Mouse (Mus musculus): ENCODE data around the gene Orai2. TPM values are rescaled to one million over a fixed set of nuclear protein-coding genes. Genes with fewer than 3 reads are reported as not detected.
A peak's percentile ranks its signal among the peaks of the same experiment; 100 is the strongest.
"Not testable (repeated sequence)": the region's sequence is repeated elsewhere in the genome, so short reads cannot be mapped to it uniquely, and the experiment has no call there.

Orai2 gene
- polyA plus RNA-seq, 1 experiment from 2014 or later: 12.0 TPM

- ATAC-seq (ENCODE audit: low read depth); H3K4me3 ChIP-seq (ENCODE audit: low read depth, low read length); H3K4me1 ChIP-seq (ENCODE audit: control insufficient read depth, insufficient read depth, low read length); H3K36me3 ChIP-seq (ENCODE audit: control insufficient read depth, insufficient read depth, low read length); H3K9me3 ChIP-seq (ENCODE audit: control insufficient read depth, low read length); H3K9ac ChIP-seq (ENCODE audit: low read depth, low read length); H3K27me3 ChIP-seq (replicated peaks; ENCODE audit: control insufficient read depth, insufficient read depth, low read length); H3K27ac ChIP-seq (replicated peaks; ENCODE audit: low read depth, low read length); H3K4me2 ChIP-seq (ENCODE audit: low read depth, low read length); DNase-seq (ENCODE audit: low spot score): not testable (repeated sequence)
- 90% methylated on average over 14 of the region's 14 CpGs for WGBS
These were observed 41.0 kb upstream of the Orai2 start for GRCm38 (mm10) chr5:136211341-136212102.

GRCm38 (mm10) chr5:136210549-136210948, 40.0 kb upstream of the Orai2 start:
- H3K27me3 ChIP-seq (replicated peaks; ENCODE audit: control insufficient read depth, insufficient read depth, low read length): no peaks in the 10 kb centered on the region
- no peak overlapping the region for H3K4me2 ChIP-seq (ENCODE audit: low read depth, low read length)
- no peak overlapping the region for H3K9ac ChIP-seq (ENCODE audit: low read depth, low read length)
- H3K4me1 ChIP-seq (ENCODE audit: control insufficient read depth, insufficient read depth, low read length): no peaks in the 10 kb centered on the region
- DNase-seq (ENCODE audit: low spot score) (no peak), ATAC-seq (ENCODE audit: low read depth) (no peak)
- H3K9me3 ChIP-seq (ENCODE audit: control insufficient read depth, low read length): 0 out of 2 replicates have a peak, but pooled peaks cover 3% of the 10 kb centered on the region
- H3K27ac ChIP-seq (replicated peaks; ENCODE audit: low read depth, low read length): no peak overlapping the region
- H3K4me3 ChIP-seq (ENCODE audit: low read depth, low read length): no peak overlapping the region
- H3K36me3 ChIP-seq (ENCODE audit: control insufficient read depth, insufficient read depth, low read length): no peaks in the 10 kb centered on the region
- WGBS: 68% methylated on average over 5 of the region's 5 CpGs

- peaks cover 5% of the 10 kb centered on the region; the same call in 1 of the 2 replicates for H3K4me1 ChIP-seq (ENCODE audit: control insufficient read depth, insufficient read depth, low read length)
- H3K4me3 ChIP-seq (ENCODE audit: low read depth, low read length): no peak overlapping the region
- H3K9me3 ChIP-seq (ENCODE audit: control insufficient read depth, low read length): no peaks in the 10 kb centered on the region
- H3K4me2 ChIP-seq (ENCODE audit: low read depth, low read length): no peak overlapping the region
- H3K27me3 ChIP-seq (replicated peaks; ENCODE audit: control insufficient read depth, insufficient read depth, low read length): no peaks in the 10 kb centered on the region
- H3K27ac ChIP-seq (replicated peaks; ENCODE audit: low read depth, low read length): no peak overlapping the region
- ATAC-seq (ENCODE audit: low read depth): peak; percentile 61; the same call in 1 of the 2 replicates
- peaks cover 5% of the 10 kb centered on the region for H3K36me3 ChIP-seq (ENCODE audit: control insufficient read depth, insufficient read depth, low read length)
- DNase-seq (ENCODE audit: low spot score): peak; percentile 79
- H3K9ac ChIP-seq (ENCODE audit: low read depth, low read length): no peak overlapping the region
- WGBS: 26% methylated on average over 7 of the region's 7 CpGs
These were observed 31.3 kb upstream of the Orai2 start for GRCm38 (mm10) chr5:136201832-136202231.

GRCm38 (mm10) chr5:136199526-136199925, 29.0 kb upstream of the Orai2 start:
- Histone ChIP-seq H3K4me1 (ENCODE audit: control insufficient read depth, insufficient read depth, low read length) (peaks cover 5% of the 10 kb centered on the region; the same call in 1 of the 2 replicates), H3K9ac (ENCODE audit: low read depth, low read length) (peak overlapping the region; percentile 95), H3K4me2 (ENCODE audit: low read depth, low read length) (peak overlapping the region; percentile 56), H3K36me3 (ENCODE audit: control insufficient read depth, insufficient read depth, low read length) (peaks cover 27% of the 10 kb centered on the region), H3K27ac (replicated peaks; ENCODE audit: low read depth, low read length) (0 out of 2 replicates have a peak overlapping the region, but pooled peaks have one; percentile 74), H3K4me3 (ENCODE audit: low read depth, low read length) (peak overlapping the region; percentile 91), H3K27me3 (replicated peaks; ENCODE audit: control insufficient read depth, insufficient read depth, low read length) (no peaks in the 10 kb centered on the region), H3K9me3 (ENCODE audit: control insufficient read depth, low read length) (no peaks in the 10 kb centered on the region)
- DNase-seq (ENCODE audit: low spot score) (no peak), ATAC-seq (ENCODE audit: low read depth) (no peak)
- 27% methylated on average over 11 of the region's 11 CpGs for WGBS

GRCm38 (mm10) chr5:136198474-136199391, 28.2 kb upstream of the Orai2 start, which contains the start of gene Prkrip1:
Gene Prkrip1 (minus strand): TSS chr5:136198963.
- Histone ChIP-seq H3K4me2 (ENCODE audit: low read depth, low read length) (peak within 1 kb of the TSS; percentile 95), H3K9ac (ENCODE audit: low read depth, low read length) (peak within 1 kb of the TSS; percentile 95), H3K27me3 (replicated peaks; ENCODE audit: control insufficient read depth, insufficient read depth, low read length) (no peaks in the 10 kb centered on the region), H3K27ac (replicated peaks; ENCODE audit: low read depth, low read length) (peak within 1 kb of the TSS; percentile 74), H3K36me3 (ENCODE audit: control insufficient read depth, insufficient read depth, low read length) (peaks cover 35% of the 10 kb centered on the region), H3K9me3 (ENCODE audit: control insufficient read depth, low read length) (no peaks in the 10 kb centered on the region), H3K4me3 (ENCODE audit: low read depth, low read length) (peak within 1 kb of the TSS; percentile 91), H3K4me1 (ENCODE audit: control insufficient read depth, insufficient read depth, low read length) (peaks cover 5% of the 10 kb centered on the region; the same call in 1 of the 2 replicates)
- WGBS: under 1% methylated on average over 58 of the region's 62 CpGs
- peak; percentile 96 for DNase-seq (ENCODE audit: low spot score)
- peak; percentile 89 for ATAC-seq (ENCODE audit: low read depth)

- Histone ChIP-seq H3K9ac (ENCODE audit: low read depth, low read length) (no peak overlapping the region), H3K36me3 (ENCODE audit: control insufficient read depth, insufficient read depth, low read length) (peaks cover 93% of the 10 kb centered on the region), H3K27ac (replicated peaks; ENCODE audit: low read depth, low read length) (no peak overlapping the region), H3K4me2 (ENCODE audit: low read depth, low read length) (no peak overlapping the region), H3K9me3 (ENCODE audit: control insufficient read depth, low read length) (no peaks in the 10 kb centered on the region), H3K4me3 (ENCODE audit: low read depth, low read length) (no peak overlapping the region), H3K4me1 (ENCODE audit: control insufficient read depth, insufficient read depth, low read length) (no peaks in the 10 kb centered on the region), H3K27me3 (replicated peaks; ENCODE audit: control insufficient read depth, insufficient read depth, low read length) (no peaks in the 10 kb centered on the region)
- DNase-seq (ENCODE audit: low spot score) (no peak), ATAC-seq (ENCODE audit: low read depth) (no peak)
- WGBS: 84% methylated on average over 7 of the region's 7 CpGs
These were observed 21.4 kb upstream of the Orai2 start for GRCm38 (mm10) chr5:136191870-136192269.

GRCm38 (mm10) chr5:136186723-136187122, 16.2 kb upstream of the Orai2 start:
- Histone ChIP-seq H3K9ac (ENCODE audit: low read depth, low read length) (no peak overlapping the region), H3K27me3 (replicated peaks; ENCODE audit: control insufficient read depth, insufficient read depth, low read length) (no peaks in the 10 kb centered on the region), H3K4me1 (ENCODE audit: control insufficient read depth, insufficient read depth, low read length) (no peaks in the 10 kb centered on the region), H3K9me3 (ENCODE audit: control insufficient read depth, low read length) (no peaks in the 10 kb centered on the region), H3K4me2 (ENCODE audit: low read depth, low read length) (no peak overlapping the region), H3K27ac (replicated peaks; ENCODE audit: low read depth, low read length) (no peak overlapping the region), H3K4me3 (ENCODE audit: low read depth, low read length) (no peak overlapping the region), H3K36me3 (ENCODE audit: control insufficient read depth, insufficient read depth, low read length) (peaks cover 77% of the 10 kb centered on the region)
- peak; percentile 79 for DNase-seq (ENCODE audit: low spot score)
- 40% methylated on average over 4 of the region's 4 CpGs for WGBS
- ATAC-seq (ENCODE audit: low read depth): peak; percentile 85

- Histone ChIP-seq H3K27me3 (replicated peaks; ENCODE audit: control insufficient read depth, insufficient read depth, low read length) (no peaks in the 10 kb centered on the region), H3K27ac (replicated peaks; ENCODE audit: low read depth, low read length) (no peak overlapping the region), H3K4me3 (ENCODE audit: low read depth, low read length) (no peak overlapping the region), H3K36me3 (ENCODE audit: control insufficient read depth, insufficient read depth, low read length) (peaks cover 78% of the 10 kb centered on the region), H3K4me2 (ENCODE audit: low read depth, low read length) (no peak overlapping the region), H3K9ac (ENCODE audit: low read depth, low read length) (no peak overlapping the region), H3K9me3 (ENCODE audit: control insufficient read depth, low read length) (no peaks in the 10 kb centered on the region), H3K4me1 (ENCODE audit: control insufficient read depth, insufficient read depth, low read length) (no peaks in the 10 kb centered on the region)
- WGBS: 88% methylated on average over 7 of the region's 7 CpGs
- DNase-seq (ENCODE audit: low spot score) (no peak), ATAC-seq (ENCODE audit: low read depth) (no peak)
These were observed 13.3 kb upstream of the Orai2 start for GRCm38 (mm10) chr5:136183766-136184165.
